Mouse (Mus musculus) spleen, adult 10 weeks (tissue): Measurements from ENCODE around the gene Gad2. TPM values are rescaled to one million over a fixed set of nuclear protein-coding genes. Genes with fewer than 3 reads are reported as not detected.

ENCODE experiments used
- polyA plus RNA-seq: library from polyadenylated mRNA; stranded (reverse); fragments of 350-450 nt; fragmentation: Illumina TruSeq; extraction: RNeasy Lipid Tissue Mini Kit (QIAGEN cat#74804); gene quantifications from one replicate; pipeline ENCODE4 v1.2.3, GENCODE M21; 2015; ENCODE audit warnings: low replicate concordance; ENCODE audit not compliant: insufficient read depth

Gad2 gene
- not detected for polyA plus RNA-seq

GRCm38 (mm10) chr2:22621828-22622731 lies at the start of gene Gad2:
TSS of gene Gad2 (plus strand) at chr2:22622205.

Other genes starting within 250 kb of the Gad2 start
- 133 TPM for gene Apbb1ip, start 151.9 kb downstream of the Gad2 start, polyA plus RNA-seq